Mouse (Mus musculus): ENCODE measurements around the gene Pdzd2.

- TF ChIP-seq POLR2A (IDR thresholded peaks at IDR 0.05; ENCODE audit: borderline replicate concordance, extremely low read depth, low read depth, low read length), result no peak
- no peak for TF ChIP-seq CTCF (IDR thresholded peaks at IDR 0.05; ENCODE audit: insufficient read depth, low read length)
These were observed 219.4 kb downstream of the Pdzd2 start for GRCm38 (mm10) chr15:12520292-12520691.

Measured in lung, adult 2 months (tissue).